Mouse (Mus musculus) layer of hippocampus, adult 9-11 months (tissue): ENCODE measurements around the gene Armc9.

ENCODE experiments used
- DNase-seq: peaks from one replicate; pipeline ENCODE4 v3.0.0; 2022

The Armc9 gene

DNA sequence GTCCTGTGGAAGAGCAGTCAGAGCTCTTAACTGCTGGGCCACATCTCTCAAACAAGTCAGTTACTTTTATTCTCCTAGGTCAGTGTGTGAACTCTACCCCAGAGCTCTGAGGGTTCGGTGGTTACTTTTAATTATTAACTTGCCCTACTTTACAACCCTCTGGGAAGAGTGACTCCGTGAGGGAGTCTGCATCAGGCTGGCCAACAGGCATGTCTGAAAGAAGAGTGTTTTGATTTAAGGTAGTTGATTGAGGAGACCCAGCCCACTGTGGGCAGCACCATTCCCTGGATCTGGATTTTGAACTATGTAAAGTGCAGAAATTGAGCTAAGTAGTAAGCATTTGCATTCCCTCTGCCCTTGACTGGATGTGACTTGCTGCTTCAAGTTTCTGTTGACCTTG, 21.5 kb downstream of the Armc9 start:
- DNase-seq = no peak

DNA sequence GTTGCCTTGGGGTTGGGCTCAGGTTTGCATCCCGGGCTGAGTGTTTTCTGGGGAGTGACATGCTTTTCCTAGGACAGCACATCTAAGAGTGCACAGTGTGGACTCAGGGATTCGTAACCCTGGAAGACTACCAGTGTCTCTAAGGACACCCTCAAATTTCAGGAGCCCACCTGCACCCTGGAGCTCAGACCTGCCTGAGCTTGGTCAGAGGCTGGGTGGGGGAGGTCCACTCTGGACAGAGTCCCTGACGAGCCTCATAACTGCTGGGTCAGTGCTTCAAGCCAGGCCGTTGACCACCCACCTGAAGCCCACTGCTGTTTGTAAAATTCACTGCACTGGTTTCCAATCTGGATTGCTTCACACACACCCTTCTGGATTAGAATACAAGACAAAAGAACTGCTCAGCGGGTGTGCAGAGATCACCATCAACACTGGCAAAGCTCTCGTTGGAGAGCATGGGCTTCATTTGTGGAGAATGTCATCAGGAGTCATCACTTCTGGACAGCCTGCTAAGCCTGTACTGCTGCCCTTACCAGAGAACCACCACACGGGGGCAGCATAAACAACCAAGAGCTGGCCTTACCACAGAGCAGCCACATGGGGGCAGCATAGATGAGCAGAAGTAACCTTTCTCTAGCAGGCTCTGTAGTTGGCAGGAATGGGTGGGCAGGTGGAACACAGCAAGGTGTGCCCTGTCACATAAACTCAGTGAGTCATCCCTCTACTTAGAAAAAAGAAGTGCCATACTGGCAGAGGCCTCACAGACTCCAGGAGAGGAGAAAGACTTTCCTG, 24.1 kb downstream of the Armc9 start:
- peak; percentile 83 for DNase-seq

DNA sequence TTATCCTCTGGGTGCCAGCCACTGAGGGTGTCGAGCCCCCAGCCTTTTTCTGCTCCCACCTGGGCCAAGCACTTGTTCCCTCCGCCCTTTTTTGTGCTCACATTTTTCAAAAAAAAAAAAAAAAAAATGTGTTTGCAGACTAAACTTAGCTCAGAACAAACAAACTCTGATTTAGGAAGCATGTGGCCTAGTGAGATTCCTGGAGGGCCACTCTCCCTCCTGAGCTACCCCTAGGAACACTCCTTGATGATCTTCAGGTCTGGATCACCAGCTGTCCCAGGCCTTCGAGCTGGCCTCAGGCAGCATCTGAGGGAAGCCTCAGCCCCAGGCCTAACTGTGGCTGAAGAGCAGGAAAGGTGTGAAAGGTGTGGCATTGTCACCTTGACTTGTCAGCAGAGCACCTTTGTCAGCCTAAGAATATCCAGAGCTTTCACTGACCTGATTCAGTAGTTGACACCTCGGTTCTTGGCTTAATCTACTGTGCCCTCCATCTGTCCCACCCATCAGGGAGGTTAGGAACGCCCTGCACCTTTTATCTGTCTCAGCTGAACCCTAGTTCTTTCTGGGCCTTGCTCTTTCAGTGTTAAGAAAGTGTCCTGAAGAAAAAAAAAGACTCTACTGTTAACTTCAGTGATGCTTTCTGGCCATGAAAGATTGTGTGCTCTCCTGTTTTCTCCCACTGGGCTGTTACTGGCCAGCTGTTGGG, 27.6 kb downstream of the Armc9 start:
- no peak for DNase-seq

DNA sequence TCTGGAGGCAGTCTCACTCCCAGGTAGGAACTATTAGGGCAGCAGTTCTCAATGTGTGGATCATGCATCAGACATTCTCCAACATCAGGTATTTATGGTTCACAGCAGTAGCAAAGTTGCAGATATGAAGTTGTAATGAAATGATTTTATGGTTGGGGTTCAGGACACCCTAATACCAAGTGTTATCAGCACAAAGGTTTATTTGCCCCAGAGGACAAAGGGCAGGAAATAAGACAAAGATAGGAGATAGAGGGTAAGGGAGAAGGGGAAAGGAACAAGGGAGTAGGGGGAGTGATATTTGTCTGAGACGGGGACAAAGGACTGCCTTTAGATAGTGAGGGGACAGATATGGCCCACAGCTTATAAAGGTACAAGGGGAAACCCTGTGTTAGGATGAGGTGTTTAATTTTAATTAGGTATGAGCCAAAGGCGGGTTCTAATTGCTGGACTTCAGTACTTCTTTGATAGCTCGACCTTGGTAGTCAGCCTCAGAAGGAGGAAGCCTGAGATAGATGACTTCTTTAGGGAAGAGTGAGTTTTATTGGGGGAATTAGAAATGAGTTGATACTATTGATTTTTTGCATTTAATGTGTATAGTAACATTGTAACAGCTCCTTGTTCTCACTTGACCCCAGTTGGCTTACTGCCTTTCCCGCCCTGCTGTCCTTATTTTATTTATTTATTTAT, 29.1 kb downstream of the Armc9 start:
- DNase-seq = no peak

DNA sequence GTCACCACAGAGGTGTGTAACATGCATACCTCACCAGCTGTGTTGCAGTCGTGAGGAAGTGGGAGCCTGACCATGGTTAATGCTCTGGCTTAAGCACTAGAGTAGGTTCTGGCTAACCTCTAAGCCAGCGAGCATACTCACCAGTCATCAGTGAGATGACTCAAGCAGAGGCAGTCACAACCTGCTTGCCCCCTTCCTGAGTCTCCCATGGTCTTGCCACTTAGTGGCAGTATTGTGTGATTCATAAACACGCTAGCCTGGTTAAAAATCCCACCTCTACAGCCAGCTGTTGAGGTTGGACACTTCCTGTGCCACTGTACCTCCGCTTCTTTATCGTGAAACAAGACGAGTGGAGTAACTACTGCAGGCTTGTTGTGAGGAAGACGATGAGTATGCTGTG, 32.2 kb downstream of the Armc9 start:
- DNase-seq = no peak

DNA sequence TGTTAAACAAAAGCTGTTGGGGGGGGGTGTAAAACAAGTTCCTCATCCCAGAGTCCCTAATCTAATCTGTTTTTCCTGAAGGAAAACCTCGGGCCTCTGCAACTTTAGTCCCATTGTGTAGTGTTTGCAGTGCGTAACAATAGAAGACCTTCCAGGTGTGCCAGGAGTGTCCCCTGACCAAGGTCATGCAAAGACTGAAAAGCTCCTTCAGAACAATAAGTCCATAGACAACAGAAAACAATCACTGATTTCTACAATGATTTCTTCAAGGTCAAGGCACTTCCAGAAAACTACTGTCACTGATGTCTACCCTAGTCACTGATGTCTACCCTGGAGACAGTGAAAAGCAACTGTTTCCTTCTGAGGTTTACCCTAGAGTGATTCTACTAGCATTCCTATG, 33.3 kb downstream of the Armc9 start:
- DNase-seq = no peak

DNA sequence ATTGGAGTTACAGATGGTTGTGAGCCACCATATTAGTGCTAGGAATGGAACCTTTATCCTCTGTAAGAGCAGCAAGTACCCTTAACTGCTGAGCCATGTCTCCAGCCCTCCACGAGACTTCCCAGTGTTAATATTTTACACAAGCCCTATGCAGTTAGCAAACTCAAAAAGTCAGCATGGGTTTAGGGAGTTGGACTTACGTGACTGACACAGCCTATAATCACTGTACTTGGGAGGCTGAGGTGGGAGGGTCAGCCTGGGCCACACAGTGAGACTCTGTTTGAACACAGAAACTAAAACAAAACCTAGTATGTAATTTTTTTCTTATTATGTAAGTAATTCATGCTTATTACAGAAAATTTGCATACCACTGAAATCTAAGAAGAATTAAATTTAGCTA, 33.7 kb downstream of the Armc9 start:
- DNase-seq = no peak

DNA sequence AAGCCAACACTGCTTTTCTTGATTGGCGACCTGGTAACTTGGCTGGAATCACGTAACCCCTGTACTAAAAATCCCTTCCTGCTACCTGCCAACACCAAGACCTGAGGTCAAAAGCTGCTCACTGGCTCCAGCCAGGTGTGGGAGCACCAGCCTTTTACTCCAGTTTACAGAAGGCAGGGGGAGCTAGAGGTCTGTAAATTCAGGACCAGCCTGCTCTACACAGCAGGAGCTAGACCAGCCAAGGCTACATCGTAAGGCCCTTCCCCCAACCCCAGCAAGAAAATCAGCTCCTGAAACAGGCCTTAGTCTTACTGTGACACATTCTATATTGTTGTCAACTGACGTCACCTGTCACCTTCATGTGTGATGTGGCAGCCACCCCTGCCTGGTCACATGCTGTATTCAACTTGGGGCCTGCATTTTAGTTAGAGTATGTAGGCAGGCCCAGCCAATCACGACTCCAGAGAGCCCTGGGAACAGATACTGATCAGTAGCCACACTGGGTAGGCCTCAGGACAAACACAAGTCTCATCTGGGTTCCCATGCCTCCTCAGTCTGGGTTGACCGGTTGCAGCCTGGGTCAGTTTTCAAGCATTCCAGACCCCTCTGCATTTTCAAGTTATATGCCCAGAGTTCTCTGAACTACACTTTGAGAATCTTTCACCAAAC, 34.6 kb downstream of the Armc9 start:
- DNase-seq = no peak

DNA sequence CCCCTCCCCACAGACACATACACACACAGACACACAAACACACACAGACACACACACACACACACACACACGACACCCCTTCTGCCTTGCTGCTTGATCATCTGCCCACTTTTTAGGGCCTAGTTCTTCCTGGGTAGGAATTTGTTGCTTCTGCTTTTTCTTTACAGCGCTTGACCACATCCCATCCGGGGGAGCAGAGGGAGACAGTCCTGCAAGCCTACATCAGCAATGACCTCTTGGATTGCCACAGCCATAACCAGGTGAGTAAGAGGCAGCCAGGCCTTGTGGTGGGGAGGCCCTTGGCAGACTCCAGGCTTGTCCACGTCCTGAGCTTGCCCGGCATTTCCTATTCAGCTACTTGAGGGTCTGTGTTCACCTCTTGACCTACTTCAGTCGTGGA, 36.3 kb downstream of the Armc9 start:
- DNase-seq = no peak

DNA sequence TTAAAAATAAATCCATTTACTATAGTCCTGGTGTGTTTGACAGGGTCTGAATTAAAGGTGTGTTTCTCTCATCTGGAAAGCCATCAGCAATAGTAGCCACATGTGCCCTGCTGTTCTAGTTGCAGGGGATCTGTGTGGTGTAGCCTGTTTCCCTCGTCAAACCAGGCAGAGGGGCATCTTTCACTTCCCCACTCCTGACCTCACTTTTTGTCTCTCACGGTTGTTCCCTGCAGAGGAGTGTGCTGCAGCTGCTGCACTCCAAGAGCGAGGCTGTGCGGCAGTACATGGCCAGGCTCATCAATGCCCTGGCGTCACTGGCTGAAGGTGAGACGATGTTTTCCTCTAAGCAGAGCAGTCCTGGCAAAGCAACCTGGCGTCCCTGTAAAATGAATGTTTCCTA, 39.5 kb downstream of the Armc9 start:
- DNase-seq = no peak

DNA sequence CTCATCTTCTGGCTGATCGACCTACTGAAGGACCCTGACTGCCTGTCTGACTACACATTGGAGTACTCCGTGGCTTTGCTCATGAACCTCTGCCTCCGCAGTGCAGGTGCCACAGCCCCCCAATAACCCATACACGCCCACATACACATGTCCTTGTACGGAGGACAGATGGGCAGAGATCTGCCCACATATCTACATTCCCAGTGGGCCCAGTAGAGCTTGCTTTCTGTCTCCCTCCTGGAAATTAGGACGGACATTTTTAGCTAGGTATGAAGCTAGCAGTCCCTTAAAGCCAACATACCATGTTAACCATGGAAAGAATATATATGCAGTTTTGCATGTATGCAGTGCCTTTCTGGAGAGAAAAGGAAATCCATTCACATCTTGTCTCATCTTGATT, 43.7 kb downstream of the Armc9 start:
- peak; percentile 41 for DNase-seq

DNA sequence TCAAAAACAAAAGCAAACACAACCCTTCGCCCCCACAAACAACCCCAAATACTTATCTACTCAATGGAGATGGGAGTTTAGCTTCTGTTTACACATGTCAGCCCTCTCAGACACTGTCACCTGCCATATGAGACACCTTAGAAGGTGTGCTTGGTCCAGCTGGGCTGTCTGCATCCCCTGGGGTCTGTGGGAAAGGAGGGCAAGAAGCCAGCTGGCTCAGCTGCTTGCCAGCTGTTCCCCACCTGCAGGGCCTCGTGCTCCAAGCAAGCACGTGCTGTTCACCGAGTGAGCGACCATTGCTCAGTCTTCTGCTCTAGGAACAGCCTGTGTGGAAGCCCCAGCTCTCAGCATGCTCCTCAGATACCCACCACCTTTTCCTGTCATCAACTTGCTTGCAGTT, 44.4 kb downstream of the Armc9 start:
- no peak for DNase-seq

DNA sequence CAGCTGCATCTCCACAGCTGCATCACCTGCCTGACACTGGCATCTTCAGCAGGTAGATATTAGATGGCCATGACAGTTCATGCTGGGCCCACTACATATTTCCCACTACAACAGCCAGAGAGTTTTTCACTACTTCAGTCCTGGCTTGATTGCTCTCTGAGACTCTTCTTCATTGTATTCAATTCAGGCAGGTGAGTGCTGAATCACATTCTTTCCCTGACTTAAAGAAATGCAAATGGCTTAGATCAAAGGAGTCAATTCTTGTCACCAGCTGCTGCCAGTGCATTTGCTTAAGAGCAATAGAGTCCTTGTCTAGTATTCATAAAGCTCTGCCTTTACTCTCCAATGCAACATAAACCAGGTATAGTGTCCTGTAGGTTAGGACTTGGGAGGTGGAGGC, 46.7 kb downstream of the Armc9 start:
- DNase-seq = no peak

DNA sequence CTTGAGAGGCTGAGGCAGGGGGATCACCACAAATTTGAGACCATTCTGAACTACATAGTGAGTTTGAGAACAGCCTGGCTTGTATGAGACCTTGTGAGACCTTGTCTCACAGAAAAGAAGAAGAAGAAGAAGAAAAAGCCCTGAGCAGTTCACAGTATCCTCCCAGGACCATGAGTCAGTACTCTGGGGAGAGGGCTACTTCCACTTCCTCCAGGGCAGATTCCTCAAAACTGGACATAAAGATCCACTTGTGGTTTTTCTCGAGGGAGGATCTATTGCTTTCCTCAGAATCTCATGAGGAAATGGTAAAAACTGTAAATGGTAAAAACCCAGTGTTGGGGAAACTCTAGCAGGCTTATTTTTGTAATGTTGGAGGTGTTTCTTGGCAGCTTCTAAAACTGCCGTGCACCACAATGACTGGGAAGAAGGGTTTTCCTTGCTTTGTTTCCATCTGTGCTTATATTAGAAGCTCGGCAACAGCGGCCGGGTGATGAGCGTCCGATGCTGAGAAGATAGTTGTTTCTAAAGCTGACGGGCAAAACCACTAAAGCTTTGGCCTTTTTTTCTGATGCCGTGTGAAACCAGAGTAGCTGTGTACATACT, 48.1 kb downstream of the Armc9 start:
- DNase-seq = peak; percentile 45

DNA sequence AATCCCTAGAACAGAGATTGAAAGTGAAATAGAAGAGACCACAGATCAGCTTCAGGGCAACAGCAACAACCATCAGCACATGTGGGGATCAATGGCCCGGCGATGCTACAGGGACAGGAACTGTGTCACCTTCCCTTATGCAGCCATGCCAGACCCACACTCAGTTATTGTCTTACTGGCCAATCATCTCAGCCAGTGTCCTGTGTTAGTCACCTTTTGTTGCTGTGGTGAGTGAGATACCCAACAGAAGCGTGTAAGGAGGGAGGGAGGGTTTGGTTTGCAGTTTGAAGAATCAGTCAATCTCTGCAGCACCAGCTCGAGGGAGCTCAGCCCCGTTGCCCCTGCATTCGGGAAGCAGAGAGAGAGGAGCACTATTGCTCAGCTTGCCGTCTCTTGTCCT, 56.1 kb downstream of the Armc9 start:
- DNase-seq = no peak

DNA sequence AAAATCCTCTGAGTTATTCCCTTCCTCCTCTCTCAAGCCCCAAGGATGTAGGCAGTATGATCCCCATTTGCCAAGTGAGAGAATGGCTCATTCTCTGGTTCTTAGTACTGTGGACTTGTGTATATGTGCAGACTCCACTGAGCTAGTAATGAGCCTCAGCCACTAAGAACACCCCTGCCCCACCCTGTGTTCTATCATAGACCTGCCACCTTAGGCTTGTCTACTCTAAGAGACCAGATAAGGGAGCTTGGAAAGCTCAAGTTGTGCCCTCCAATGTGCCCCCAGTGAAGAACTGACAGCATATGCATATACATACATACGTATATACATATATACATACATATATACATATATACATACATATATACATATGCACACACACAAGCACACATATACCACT, 56.9 kb downstream of the Armc9 start:
- no peak for DNase-seq

DNA sequence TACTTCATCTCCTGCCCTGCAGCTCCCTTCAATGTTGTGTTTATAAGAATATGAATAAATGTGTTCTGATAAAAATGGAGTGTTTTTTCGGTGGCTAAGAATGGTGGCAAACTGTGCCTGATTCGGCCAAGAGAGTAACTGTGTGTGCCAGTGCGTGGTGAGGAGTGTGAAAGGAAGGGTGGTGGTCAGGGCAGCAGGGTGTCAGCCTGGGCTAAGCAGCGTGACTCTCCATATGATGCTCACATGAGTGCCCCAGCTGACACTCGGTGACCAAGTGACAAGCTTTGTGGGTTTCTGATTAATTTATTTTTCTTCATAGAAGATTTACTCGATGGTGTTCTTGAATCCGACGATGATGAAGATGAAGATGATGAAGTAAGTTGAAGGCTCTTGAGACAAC, 58.2 kb downstream of the Armc9 start:
- DNase-seq = no peak

DNA sequence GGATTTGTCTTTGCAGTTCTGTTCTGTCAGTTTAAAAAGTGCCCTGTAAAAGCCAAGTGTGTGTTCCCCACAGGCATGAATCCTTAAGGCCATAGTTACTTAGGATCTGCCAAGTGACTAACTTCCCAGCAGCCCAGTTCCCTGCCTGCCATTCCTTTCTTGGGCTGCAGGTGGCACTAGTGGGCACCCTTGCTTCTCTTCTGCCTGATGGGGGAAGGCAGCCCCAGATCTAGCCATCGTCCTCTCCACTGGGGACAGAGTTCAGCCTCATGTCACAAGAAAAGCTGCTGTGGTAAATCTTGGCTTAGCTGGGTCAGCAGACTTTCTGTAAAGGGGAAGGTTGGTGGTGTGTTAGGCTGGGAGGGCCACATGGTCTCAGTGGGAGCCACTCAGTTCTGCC, 59.6 kb downstream of the Armc9 start:
- DNase-seq = peak; percentile 88

DNA sequence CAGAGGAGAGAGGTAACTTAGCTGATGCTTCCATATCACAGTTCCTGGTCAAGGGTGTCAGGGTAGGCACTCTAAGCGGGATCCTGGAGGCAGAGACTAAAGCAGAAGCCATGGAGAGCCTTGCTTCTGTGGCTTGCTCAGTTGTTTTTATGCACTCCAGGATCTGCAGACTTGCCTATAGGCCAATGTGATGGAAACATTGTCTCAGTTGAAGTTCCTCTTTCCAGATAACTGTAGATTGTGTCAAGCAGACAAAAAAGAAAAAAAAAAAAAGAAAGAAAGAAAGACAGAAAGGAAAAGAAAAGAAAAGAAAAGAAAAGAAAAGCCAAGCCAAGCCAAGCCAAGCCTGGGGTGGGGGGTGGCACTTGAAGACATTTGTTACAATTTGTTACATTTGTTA, 60.7 kb downstream of the Armc9 start:
- DNase-seq = no peak

DNA sequence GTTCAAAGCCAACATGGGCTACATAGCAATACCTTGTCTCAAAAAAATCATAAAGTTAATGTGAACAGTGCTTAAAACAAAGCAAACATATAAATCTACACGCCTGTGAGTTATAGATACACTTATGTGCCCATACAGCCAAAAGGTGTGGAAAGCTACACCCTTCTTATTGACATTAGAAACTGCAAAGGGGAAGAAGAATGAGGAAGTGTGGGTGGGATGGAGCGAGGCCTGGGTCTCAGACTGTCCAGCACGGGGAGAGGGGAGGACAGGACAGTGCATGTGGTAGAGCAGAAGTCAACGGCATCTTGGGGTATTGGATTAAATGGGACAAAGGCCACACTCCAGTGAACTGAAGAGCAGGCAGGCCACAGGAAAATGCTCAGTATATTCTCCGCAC, 61.8 kb downstream of the Armc9 start:
- peak; percentile 44 for DNase-seq

DNA sequence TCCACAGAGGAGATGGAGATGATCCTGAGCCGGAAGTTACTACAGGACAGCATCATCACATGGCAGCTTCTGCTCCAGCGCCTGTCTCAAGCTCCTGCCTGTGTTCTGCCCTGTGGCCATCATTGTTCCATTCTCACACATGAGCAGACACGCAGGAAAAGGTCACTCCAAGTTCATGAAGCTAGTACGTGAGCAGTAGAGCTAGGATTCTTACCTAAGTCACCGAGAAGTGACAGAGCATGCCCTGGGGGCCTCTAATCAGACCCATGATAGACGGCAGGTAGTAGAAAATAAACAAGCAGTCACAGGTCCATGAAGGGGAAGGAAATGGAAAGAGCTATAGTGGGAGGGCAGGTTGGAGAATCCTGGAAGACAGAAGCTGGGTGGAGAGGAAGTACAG, 63.4 kb downstream of the Armc9 start:
- no peak for DNase-seq

DNA sequence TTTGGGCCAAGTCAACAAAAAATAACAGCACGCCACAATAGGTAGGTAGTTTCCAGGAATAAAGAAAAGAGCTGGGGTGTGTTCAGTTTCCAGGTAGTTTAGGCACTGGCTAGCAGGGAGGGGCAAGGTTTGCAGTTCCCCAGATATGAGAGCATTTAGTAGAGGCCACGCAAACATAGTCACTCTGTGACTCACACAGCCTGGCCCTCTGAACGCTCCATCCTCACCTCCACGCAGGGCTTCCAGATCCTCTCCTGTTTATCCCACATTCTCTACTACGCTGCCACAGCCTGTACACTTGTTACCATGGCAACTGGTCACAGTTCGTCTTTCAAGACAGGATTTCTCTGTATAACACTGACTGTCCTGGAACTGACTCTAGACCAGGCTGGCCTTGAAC, 70.6 kb downstream of the Armc9 start:
- DNase-seq = no peak

DNA sequence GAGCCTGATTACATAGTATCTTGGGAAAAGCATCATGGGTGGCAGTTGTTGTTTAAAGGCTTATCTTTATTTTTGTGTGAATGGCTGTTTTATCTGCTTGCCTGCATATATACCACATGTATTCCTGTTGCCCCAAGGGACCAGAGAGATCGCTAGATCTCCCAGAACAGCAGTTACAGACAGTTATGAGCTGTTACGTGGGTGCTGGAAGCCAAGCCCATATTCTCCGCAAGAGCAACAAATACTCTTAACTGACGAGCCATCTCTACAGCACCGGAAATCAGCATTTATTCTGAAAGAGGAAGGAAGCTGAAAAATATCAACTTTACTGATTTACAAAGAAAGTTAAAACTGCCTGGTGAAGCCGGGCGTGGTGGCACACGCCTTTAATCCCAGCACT, 74.1 kb downstream of the Armc9 start:
- no peak for DNase-seq
